Mouse (Mus musculus) heart, adult 2 months (tissue): ENCODE results near the gene Igfbp6. TPM values are rescaled to one million over a fixed set of nuclear protein-coding genes. Genes with fewer than 3 reads are reported as not detected.

Source experiments
- DNase-seq, 2 experiments: peaks; one replicate each; pipeline ENCODE4 v3.0.0; 2021
- H3K27ac ChIP-seq: fragments of 200-600 bp; 2 replicates; pipeline ENCODE4 v1.8.1; 2022
- H3K27me3 ChIP-seq: fragments of 200-500 bp; 2 replicates; pipeline ENCODE4 v1.6.1; 2012; ENCODE audit warnings: mild to moderate bottlenecking, low read length, inconsistent platforms, mixed read lengths; ENCODE audit not compliant: control insufficient read depth, insufficient read depth
- H3K36me3 ChIP-seq: fragments of 200-500 bp; 2 replicates; pipeline ENCODE4 v1.6.1; 2012; ENCODE audit warnings: low read length, inconsistent platforms; ENCODE audit not compliant: control insufficient read depth, insufficient read depth
- H3K4me1 ChIP-seq: fragments of 200-500 bp; 2 replicates; pipeline ENCODE4 v1.6.1; 2011; ENCODE audit warnings: low read length; ENCODE audit not compliant: control insufficient read depth, insufficient read depth
- H3K4me3 ChIP-seq: fragments of 200-600 bp; 2 replicates; pipeline ENCODE4 v1.8.1; 2022
- H3K79me2 ChIP-seq: fragments of 200-500 bp; replicated peaks from 2 replicates; pipeline ENCODE4 v1.6.1; 2012; ENCODE audit warnings: mild to moderate bottlenecking, inconsistent platforms, low read length, moderate library complexity, mixed read lengths; ENCODE audit not compliant: control insufficient read depth, insufficient read depth
- H3K9ac ChIP-seq: fragments of 200-500 bp; 2 replicates; pipeline ENCODE4 v1.6.1; 2012; ENCODE audit warnings: low read depth, mild to moderate bottlenecking, control low read depth, inconsistent platforms, low read length, mixed read lengths
- CTCF ChIP-seq: fragments of 200-600 bp; IDR thresholded peaks from 2 replicates; pipeline ENCODE4 v1.8.1; 2022; ENCODE audit warnings: antibody characterized with exemption, mild to moderate bottlenecking, moderate library complexity
- EP300 ChIP-seq: fragments of 200-500 bp; IDR thresholded peaks from 2 replicates; pipeline ENCODE4 v1.6.1; 2011; ENCODE audit warnings: low read depth, low read length, control low read depth; ENCODE audit not compliant: insufficient read depth
- POLR2A ChIP-seq: fragments of 200-500 bp; IDR thresholded peaks from 2 replicates; pipeline ENCODE4 v1.6.1; 2011; ENCODE audit warnings: mild to moderate bottlenecking, low read depth, low read length, control low read depth; ENCODE audit not compliant: insufficient read depth
- WGBS: fragments of 180-500 bp; shearing (Covaris S2); methylation state at CpG from one replicate; pipeline ENCODE4 v1.1.7; 2018; 5-methylcytosine and 5-hydroxymethylcytosine counted together
- intact Hi-C: fragments of 180-260 bp; cut with DNase I; formaldehyde crosslinking; loops from one replicate; pipeline ENCODE4 v1.15.1; 2025
- polyA plus RNA-seq: library from polyadenylated mRNA; depleted of rRNA; stranded (reverse); fragments of >200 nt; gene quantifications from 2 replicates; pipeline ENCODE4 v1.2.3, GENCODE M21; 2012
- total RNA-seq, 2 experiments: library from RNA; stranded (reverse); gene quantifications; 2 replicates each; pipeline ENCODE4 v1.2.3; 2021

Gene Igfbp6
- total and polyA plus RNA-seq, 3 experiments = 28.9 to 56.1 (median 31.7) TPM

- no peak for TF ChIP-seq POLR2A
- TF ChIP-seq EP300 = no peak
- no peak for TF ChIP-seq CTCF
- WGBS = 90% methylated on average over 6 of the region's 6 CpGs
- no peaks in the 10 kb centered on the region for H3K79me2 ChIP-seq
- intact Hi-C loops = loop anchor here (10.0 kb wide), 1 partner anchor 113 kb away; no protein-coding TSS in a partner anchor
- peaks cover 27% of the 10 kb centered on the region for H3K4me1 ChIP-seq
- H3K36me3 ChIP-seq = peaks cover 50% of the 10 kb centered on the region
- no peaks in the 10 kb centered on the region for H3K27me3 ChIP-seq
- peak in 1 of 2 experiments; percentile 34 for DNase-seq
- H3K4me3 ChIP-seq = no peak overlapping the region
- H3K27ac ChIP-seq = no peak overlapping the region
- H3K9ac ChIP-seq = no peak overlapping the region
These were observed 32.0 kb upstream of the Igfbp6 start for GRCm38 (mm10) chr15:102112181-102112580.

GRCm38 (mm10) chr15:102112827-102113226 lies 31.3 kb upstream of the Igfbp6 start:
- H3K36me3 ChIP-seq = peaks cover 43% of the 10 kb centered on the region
- TF ChIP-seq POLR2A (no peak), CTCF (no peak), EP300 (no peak)
- no peak overlapping the region for H3K9ac ChIP-seq
- H3K4me3 ChIP-seq = no peak overlapping the region
- H3K4me1 ChIP-seq = peaks cover 22% of the 10 kb centered on the region
- WGBS = 60% methylated on average over 8 of the region's 8 CpGs
- H3K27me3 ChIP-seq = no peaks in the 10 kb centered on the region
- H3K79me2 ChIP-seq = no peaks in the 10 kb centered on the region
- no peak overlapping the region for H3K27ac ChIP-seq
- intact Hi-C loops = loop anchor here (10.0 kb wide), 1 partner anchor 112 kb away; no protein-coding TSS in a partner anchor
- no peak for DNase-seq

GRCm38 (mm10) chr15:102113674-102114073 lies 30.5 kb upstream of the Igfbp6 start:
- TF ChIP-seq EP300 (no peak), CTCF (no peak), POLR2A (no peak)
- Histone ChIP-seq H3K9ac (no peak overlapping the region), H3K27ac (no peak overlapping the region), H3K36me3 (peaks cover 35% of the 10 kb centered on the region), H3K4me3 (no peak overlapping the region), H3K27me3 (no peaks in the 10 kb centered on the region), H3K4me1 (peaks cover 17% of the 10 kb centered on the region), H3K79me2 (no peaks in the 10 kb centered on the region)
- intact Hi-C loops = loop anchor here (10.0 kb wide), 1 partner anchor 111 kb away; no protein-coding TSS in a partner anchor
- peak in 1 of 2 experiments; percentile 20 for DNase-seq
- WGBS = 70% methylated on average over 4 of the region's 4 CpGs

GRCm38 (mm10) chr15:102114651-102115260 lies 29.4 kb upstream of the Igfbp6 start:
- peaks cover 31% of the 10 kb centered on the region for H3K36me3 ChIP-seq
- no peak overlapping the region for H3K4me3 ChIP-seq
- WGBS = 59% methylated on average over 7 of the region's 7 CpGs
- no peaks in the 10 kb centered on the region for H3K79me2 ChIP-seq
- TF ChIP-seq EP300 = no peak
- no peak for TF ChIP-seq CTCF
- TF ChIP-seq POLR2A = 0 out of 2 replicates have a peak, but pooled peaks have one; percentile 8
- peaks cover 23% of the 10 kb centered on the region for H3K4me1 ChIP-seq
- no peaks in the 10 kb centered on the region for H3K27me3 ChIP-seq
- H3K27ac ChIP-seq = no peak overlapping the region
- H3K9ac ChIP-seq = no peak overlapping the region
- peak in 1 of 2 experiments; percentile 23 for DNase-seq
- intact Hi-C loops = loop anchor here (10.0 kb wide), 1 partner anchor 110 kb away; no protein-coding TSS in a partner anchor

GRCm38 (mm10) chr15:102115731-102116231 lies 28.4 kb upstream of the Igfbp6 start:
- H3K9ac ChIP-seq = no peak overlapping the region
- 42% methylated on average over 9 of the region's 9 CpGs for WGBS
- TF ChIP-seq EP300 (0 out of 2 replicates have a peak, but pooled peaks have one; percentile 26), CTCF (no peak)
- no peak overlapping the region for H3K4me3 ChIP-seq
- H3K27me3 ChIP-seq = no peaks in the 10 kb centered on the region
- intact Hi-C loops = loop anchor here (10.0 kb wide), 1 partner anchor 109 kb away; no protein-coding TSS in a partner anchor
- H3K79me2 ChIP-seq = no peaks in the 10 kb centered on the region
- peaks cover 31% of the 10 kb centered on the region for H3K36me3 ChIP-seq
- DNase-seq = peak; percentile 30 to 34
- H3K27ac ChIP-seq = no peak overlapping the region
- peaks cover 31% of the 10 kb centered on the region for H3K4me1 ChIP-seq
